Mouse (Mus musculus) midbrain, embryonic 12.5 days (tissue): Measurements from ENCODE around the gene 2410002F23Rik. TPM values are rescaled to one million over a fixed set of nuclear protein-coding genes. Genes with fewer than 3 reads are reported as not detected.
"Not testable (repeated sequence)": the region's sequence is repeated elsewhere in the genome, so short reads cannot be mapped to it uniquely, and the experiment has no call there.

Source experiments
- ATAC-seq: fragments of 200-750 bp; cut with Nextera tagmentation; 2 replicates; pipeline ENCODE4 v1.8.0; 2017; ENCODE audit warnings: low read depth, moderate TSS enrichment, moderate library complexity; ENCODE audit not compliant: low FRiP score
- H3K27ac ChIP-seq: fragments of 300-500 bp; sonication (generic); replicated peaks from 2 replicates; pipeline ENCODE4 v1.5.1; 2016; ENCODE audit warnings: mild to moderate bottlenecking
- H3K27me3 ChIP-seq: fragments of 300-500 bp; sonication (generic); 2 replicates; pipeline ENCODE4 v1.6.1; 2016; ENCODE audit warnings: mild to moderate bottlenecking
- H3K36me3 ChIP-seq: fragments of 300-500 bp; sonication (generic); 2 replicates; pipeline ENCODE4 v1.6.1; 2016
- H3K4me1 ChIP-seq: fragments of 300-500 bp; sonication (generic); 2 replicates; pipeline ENCODE4 v1.6.1; 2016
- H3K4me2 ChIP-seq: fragments of 300-500 bp; sonication (generic); replicated peaks from 2 replicates; pipeline ENCODE4 v1.6.1; 2016; ENCODE audit warnings: mild to moderate bottlenecking, moderate library complexity
- H3K4me3 ChIP-seq: fragments of 300-500 bp; sonication (generic); 2 replicates; pipeline ENCODE4 v1.5.1; 2016; ENCODE audit warnings: mild to moderate bottlenecking
- H3K9ac ChIP-seq: fragments of 300-500 bp; sonication (generic); replicated peaks from 2 replicates; pipeline ENCODE4 v1.6.1; 2016; ENCODE audit warnings: mild to moderate bottlenecking, moderate library complexity
- H3K9me3 ChIP-seq: fragments of 300-500 bp; sonication (generic); 2 replicates; pipeline ENCODE4 v1.6.1; 2016; ENCODE audit warnings: mild to moderate bottlenecking
- WGBS: fragments of 180-500 bp; shearing (Covaris S2); methylation state at CpG from one replicate; pipeline ENCODE4 v1.1.7; 2016; 5-methylcytosine and 5-hydroxymethylcytosine counted together
- polyA plus RNA-seq: library from polyadenylated mRNA; unstranded; fragments of >200 nt; fragmentation: Nextera tagmentation; extraction: Ambion mirVana; gene quantifications from 2 replicates; pipeline ENCODE4 v1.2.1, GENCODE M21; 2016

The 2410002F23Rik gene
- polyA plus RNA-seq, 1 experiment from 2014 or later: 194 TPM

DNA sequence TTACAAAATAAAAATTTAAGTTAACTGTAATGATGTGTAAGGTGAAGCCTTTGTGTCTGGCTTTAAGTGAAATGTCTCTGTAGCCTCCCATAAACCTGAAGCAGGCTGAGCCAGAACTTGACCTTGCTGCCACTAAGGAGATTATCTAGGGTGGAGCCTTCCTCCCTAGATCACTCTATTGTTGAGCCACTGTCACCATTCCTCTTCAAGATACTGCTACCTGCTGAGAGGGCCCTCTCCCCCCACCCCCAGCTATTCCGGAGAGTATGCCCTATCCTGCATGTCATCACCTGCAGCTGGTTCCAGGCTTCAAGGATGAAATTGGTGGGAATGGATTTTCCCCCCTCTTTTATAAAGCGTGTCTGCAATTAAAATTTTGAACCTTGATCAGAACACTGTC lies 51.0 kb downstream of the 2410002F23Rik start:
- H3K9me3 ChIP-seq, H3K36me3 ChIP-seq, H3K27me3 ChIP-seq, H3K4me2 ChIP-seq, H3K27ac ChIP-seq, ATAC-seq, H3K4me1 ChIP-seq, H3K9ac ChIP-seq, H3K4me3 ChIP-seq: not testable (repeated sequence)
- WGBS: 66% methylated on average over 2 of the region's 2 CpGs

Other genes with a start within 250 kb of the 2410002F23Rik start
- gene Klk1b26, start 234.6 kb upstream of the 2410002F23Rik start, polyA plus RNA-seq: not detected in 2 replicates
- not detected in 2 replicates for gene Klk1b27, start 194.4 kb upstream of the 2410002F23Rik start, polyA plus RNA-seq
- not detected in 2 replicates for gene Klk1b21, start 144.4 kb upstream of the 2410002F23Rik start, polyA plus RNA-seq
- gene Klk1b22, start 134.0 kb upstream of the 2410002F23Rik start, polyA plus RNA-seq: not detected in 2 replicates
- not detected in 2 replicates for gene Klk1b16, start 110.0 kb upstream of the 2410002F23Rik start, polyA plus RNA-seq
- gene Klk1b24, start 58.5 kb upstream of the 2410002F23Rik start, polyA plus RNA-seq: not detected in 2 replicates
- not detected in 2 replicates for gene Klk1b3, start 48.5 kb upstream of the 2410002F23Rik start, polyA plus RNA-seq
- not detected in 2 replicates for gene Klk1b4, start 39.3 kb upstream of the 2410002F23Rik start, polyA plus RNA-seq
- gene Klk1b5, start 30.8 kb upstream of the 2410002F23Rik start, polyA plus RNA-seq: not detected in 2 replicates
- gene Klk1, start 21.4 kb upstream of the 2410002F23Rik start, polyA plus RNA-seq: not detected in 2 replicates
- gene Gm36864, start 10.5 kb upstream of the 2410002F23Rik start, polyA plus RNA-seq: not detected in 2 replicates
- gene 1700028J19Rik, start within 50 bp of the 2410002F23Rik start, polyA plus RNA-seq: 1.1 and 1.6 TPM in 2 replicates
- 0.18 TPM in 2 replicates for gene Acp4, start 10.7 kb downstream of the 2410002F23Rik start, polyA plus RNA-seq
- gene Gm15517, start 14.7 kb downstream of the 2410002F23Rik start, polyA plus RNA-seq: not detected in 2 replicates
- 2.5 and 2.6 TPM in 2 replicates for gene Clec11a, start 60.2 kb downstream of the 2410002F23Rik start, polyA plus RNA-seq
- 8.5 and 11.4 TPM in 2 replicates for gene Shank1, start 63.5 kb downstream of the 2410002F23Rik start, polyA plus RNA-seq
- gene Syt3, start 137.4 kb downstream of the 2410002F23Rik start, polyA plus RNA-seq: 5.4 and 6.4 TPM in 2 replicates
- gene 1700008O03Rik, start 139.1 kb downstream of the 2410002F23Rik start, polyA plus RNA-seq: 0.74 and 1.3 TPM in 2 replicates
- gene Lrrc4b, start 182.3 kb downstream of the 2410002F23Rik start, polyA plus RNA-seq: 12.0 and 13.5 TPM in 2 replicates
- 3.4 and 5.1 TPM in 2 replicates for gene Aspdh, start 218.7 kb downstream of the 2410002F23Rik start, polyA plus RNA-seq
- 56.2 and 58.1 TPM in 2 replicates for gene Josd2, start 221.3 kb downstream of the 2410002F23Rik start, polyA plus RNA-seq
- gene Emc10, start 249.8 kb downstream of the 2410002F23Rik start, polyA plus RNA-seq: 132 and 136 TPM in 2 replicates
- gene Fam71e1, start 249.9 kb downstream of the 2410002F23Rik start, polyA plus RNA-seq: 32.4 and 35.1 TPM in 2 replicates